Mouse (Mus musculus): Measurements from ENCODE around the gene Crcp.

- TF ChIP-seq EP300 (IDR thresholded peaks at IDR 0.05; ENCODE audit: insufficient read depth, low read depth, low read length), result no peak
- no peak for TF ChIP-seq POLR2A (IDR thresholded peaks at IDR 0.05; ENCODE audit: insufficient read depth, low read length)
- TF ChIP-seq CTCF (IDR thresholded peaks at IDR 0.05; ENCODE audit: low read depth, low read length), result no peak
Measured at GRCm38 (mm10) chr5:130060329-130060665, 31.2 kb downstream of the Crcp start.
